Mouse (Mus musculus) forebrain, postnatal 0 days (tissue): Measurements from ENCODE around the gene Ttc41. TPM values are rescaled to one million over a fixed set of nuclear protein-coding genes. Genes with fewer than 3 reads are reported as not detected.

ENCODE experiments used
- ATAC-seq: fragments of 200-750 bp; cut with Nextera tagmentation; 2 replicates; pipeline ENCODE4 v1.8.0; 2017; ENCODE audit warnings: mild to moderate bottlenecking, moderate library complexity
- DNase-seq: peaks from one replicate; pipeline ENCODE4 v3.0.0-alpha.2; 2015
- H3K27ac ChIP-seq: fragments of 300-500 bp; sonication (generic); 2 replicates; pipeline ENCODE4 v1.5.1; 2014; ENCODE audit warnings: low read depth, mild to moderate bottlenecking, antibody characterized with exemption, low read length, moderate library complexity, mixed read lengths
- H3K27me3 ChIP-seq: fragments of 300-500 bp; sonication (generic); 2 replicates; pipeline ENCODE4 v1.6.1; 2014; ENCODE audit warnings: mild to moderate bottlenecking, low read length, mixed read lengths; ENCODE audit not compliant: insufficient read depth
- H3K36me3 ChIP-seq: fragments of 300-500 bp; sonication (generic); 2 replicates; pipeline ENCODE4 v1.6.1; 2014; ENCODE audit warnings: mild to moderate bottlenecking, moderate library complexity; ENCODE audit not compliant: insufficient read depth
- H3K4me1 ChIP-seq: fragments of 300-500 bp; sonication (generic); 2 replicates; pipeline ENCODE4 v1.6.1; 2014; ENCODE audit warnings: antibody characterized with exemption; ENCODE audit not compliant: insufficient read depth
- H3K4me2 ChIP-seq: fragments of 300-500 bp; sonication (generic); 2 replicates; pipeline ENCODE4 v1.6.1; 2014; ENCODE audit warnings: low read depth, mild to moderate bottlenecking, moderate library complexity
- H3K4me3 ChIP-seq: fragments of 300-500 bp; sonication (generic); 2 replicates; pipeline ENCODE4 v1.5.1; 2014; ENCODE audit warnings: low read depth, low read length, mixed read lengths
- H3K9ac ChIP-seq: fragments of 300-500 bp; sonication (generic); 2 replicates; pipeline ENCODE4 v1.6.1; 2014; ENCODE audit warnings: mild to moderate bottlenecking
- H3K9me3 ChIP-seq: fragments of 300-500 bp; sonication (generic); 2 replicates; pipeline ENCODE4 v1.6.1; 2016; ENCODE audit warnings: low read length
- CTCF ChIP-seq: sonication (generic); IDR thresholded peaks from 2 replicates; pipeline ENCODE4 v1.5.1; 2016; ENCODE audit warnings: antibody characterized with exemption, control low read depth, low read depth
- WGBS: fragments of 180-500 bp; shearing (Covaris S2); extraction: QIAGEN DNeasy Blood & Tissue Kit; methylation state at CpG from one replicate; pipeline ENCODE4 v1.1.7; 2014; 5-methylcytosine and 5-hydroxymethylcytosine counted together
- polyA plus RNA-seq: library from polyadenylated mRNA; unstranded; fragments of >200 nt; fragmentation: Nextera tagmentation; extraction: Ambion mirVana; gene quantifications from 2 replicates; pipeline ENCODE4 v1.2.1, GENCODE M21; 2015
- total RNA-seq: library from RNA; depleted of rRNA; stranded (reverse); fragments of >200 nt; gene quantifications from 2 replicates; pipeline ENCODE4 v1.2.3, GENCODE M21; 2014

Ttc41 gene
- total and polyA plus RNA-seq, 2 experiments from 2014 or later = 1.2 to 1.6 TPM

DNA sequence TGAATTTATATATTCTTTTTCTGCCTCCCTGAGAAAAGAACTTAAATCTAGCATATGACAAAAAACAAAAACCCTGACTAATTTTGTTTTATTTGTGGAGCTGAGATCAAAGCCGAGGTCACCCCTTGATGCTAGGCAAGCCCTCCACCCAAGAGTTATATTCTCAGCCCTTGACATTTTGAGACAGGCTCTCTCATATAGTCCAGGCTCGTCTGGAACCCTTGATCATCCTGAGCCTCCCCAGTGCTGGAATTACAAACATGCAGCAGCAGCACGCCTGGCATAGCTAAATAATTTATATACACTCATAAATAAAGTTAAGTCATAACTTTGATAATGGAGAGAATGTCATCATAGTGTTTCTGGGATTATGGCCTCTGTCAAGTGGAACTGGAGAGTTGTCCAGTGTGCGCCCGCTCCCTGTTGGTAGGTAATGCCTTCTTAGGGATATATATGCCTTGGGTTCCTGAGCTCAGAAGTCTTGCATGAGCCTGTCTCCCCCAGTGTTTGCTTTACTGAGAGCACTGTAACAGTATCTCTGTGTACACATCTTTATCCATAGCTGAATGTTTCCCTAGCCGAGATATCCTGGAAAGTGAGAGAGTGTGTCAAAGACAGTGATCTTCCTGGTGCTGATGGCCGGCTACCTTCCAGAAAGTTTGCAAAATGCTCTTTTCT, 86.0 kb downstream of the Ttc41 start:
- H3K4me2 ChIP-seq = no peak overlapping the region
- no peak overlapping the region for H3K4me3 ChIP-seq
- 88% methylated on average over 7 of the region's 7 CpGs for WGBS
- H3K4me1 ChIP-seq = no peaks in the 10 kb centered on the region; the same call in 1 of the 2 replicates
- DNase-seq (no peak), ATAC-seq (no peak)
- H3K9me3 ChIP-seq = no peaks in the 10 kb centered on the region
- H3K36me3 ChIP-seq = no peaks in the 10 kb centered on the region
- H3K27ac ChIP-seq = no peak overlapping the region
- H3K27me3 ChIP-seq = no peaks in the 10 kb centered on the region
- H3K9ac ChIP-seq = no peak overlapping the region
- no peak for TF ChIP-seq CTCF

DNA sequence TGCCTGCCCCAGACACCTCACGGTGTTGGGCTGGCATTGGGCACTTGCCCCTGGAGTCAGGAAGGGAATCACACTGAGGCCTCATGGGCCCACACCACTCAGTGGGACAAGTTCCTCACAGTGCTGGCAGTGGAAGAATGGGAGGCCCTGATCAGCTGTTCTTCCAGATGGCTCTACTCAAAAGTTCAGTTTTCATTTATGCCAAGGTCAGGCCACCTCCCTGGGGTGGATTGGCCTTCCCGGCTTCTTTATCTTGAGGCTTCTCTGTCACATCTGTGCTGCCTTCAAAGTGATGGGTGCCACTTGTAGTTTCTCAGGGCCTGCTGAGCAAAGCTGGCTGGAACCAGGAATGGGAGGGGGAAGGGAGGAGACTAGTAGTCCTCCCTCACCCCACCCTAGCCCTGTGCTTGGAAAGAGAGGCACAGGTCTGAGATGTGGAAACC, 87.9 kb downstream of the Ttc41 start:
- H3K27ac ChIP-seq = no peak overlapping the region
- no peaks in the 10 kb centered on the region for H3K9me3 ChIP-seq
- no peak overlapping the region for H3K4me3 ChIP-seq
- no peaks in the 10 kb centered on the region; the same call in 1 of the 2 replicates for H3K4me1 ChIP-seq
- DNase-seq (no peak), ATAC-seq (no peak)
- TF ChIP-seq CTCF = no peak
- H3K4me2 ChIP-seq = no peak overlapping the region
- 76% methylated on average over 2 of the region's 2 CpGs for WGBS
- H3K9ac ChIP-seq = no peak overlapping the region
- no peaks in the 10 kb centered on the region for H3K36me3 ChIP-seq
- H3K27me3 ChIP-seq = no peaks in the 10 kb centered on the region

DNA sequence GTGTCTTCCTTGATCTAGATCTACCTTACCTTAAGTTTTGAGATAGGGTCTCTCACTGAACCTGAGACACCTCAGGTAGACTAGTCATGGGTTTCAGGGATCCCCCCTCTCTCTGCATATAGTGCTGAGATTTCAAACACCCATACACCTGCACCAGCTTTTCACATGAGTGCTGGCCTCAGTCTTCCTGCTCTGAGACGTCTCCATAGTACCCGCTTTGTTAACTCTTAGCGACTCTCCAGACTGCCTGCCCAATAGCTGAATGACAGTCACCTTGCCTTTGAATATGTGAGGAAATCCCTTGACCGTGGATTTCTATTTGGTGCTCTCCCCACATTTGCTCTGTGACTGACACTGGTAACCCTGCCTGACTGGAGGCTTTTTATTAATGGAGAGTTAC, 88.6 kb downstream of the Ttc41 start:
- H3K36me3 ChIP-seq = no peaks in the 10 kb centered on the region
- DNase-seq = no peak
- H3K4me2 ChIP-seq = no peak overlapping the region
- no peaks in the 10 kb centered on the region for H3K9me3 ChIP-seq
- ATAC-seq = no peak
- no peak overlapping the region for H3K27ac ChIP-seq
- WGBS = 85% methylated on average over 4 of the region's 4 CpGs
- no peaks in the 10 kb centered on the region; the same call in 1 of the 2 replicates for H3K4me1 ChIP-seq
- H3K27me3 ChIP-seq = no peaks in the 10 kb centered on the region
- no peak overlapping the region for H3K4me3 ChIP-seq
- no peak for TF ChIP-seq CTCF
- H3K9ac ChIP-seq = no peak overlapping the region

DNA sequence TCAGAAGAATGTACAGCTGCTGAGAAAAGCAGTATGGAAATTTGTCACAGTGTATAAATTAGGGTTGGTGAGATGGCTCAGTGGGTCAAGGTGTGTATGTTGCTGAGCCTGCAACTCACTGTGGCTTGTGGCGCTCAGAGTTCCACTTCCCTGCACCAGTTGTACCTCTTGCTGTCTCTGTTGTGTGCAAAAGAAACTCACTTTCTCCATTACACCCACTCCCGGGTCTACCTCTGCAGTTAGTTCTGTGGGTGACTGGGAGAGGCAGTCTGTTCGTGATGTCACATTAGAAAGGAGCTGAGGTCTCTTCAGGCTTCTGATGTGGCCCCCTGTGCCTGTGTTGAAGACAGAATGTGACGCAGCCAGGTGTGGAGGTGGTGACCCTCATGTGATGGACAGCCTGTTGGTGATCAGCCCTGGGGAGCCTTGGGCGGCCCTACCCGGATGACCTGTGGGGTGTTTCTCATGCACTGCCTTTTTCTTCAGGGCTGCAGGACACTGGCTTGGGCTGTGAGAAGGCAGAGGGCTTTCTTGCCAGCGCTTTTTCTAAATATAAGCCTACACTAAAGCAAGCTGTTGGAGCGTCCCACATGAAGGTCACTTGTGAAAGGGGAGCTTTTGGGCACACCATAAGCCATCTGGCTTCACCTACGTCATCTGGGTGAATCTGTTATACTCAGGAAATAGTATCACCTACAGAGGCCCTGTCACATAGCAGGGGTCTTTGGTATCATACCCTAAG, 89.4 kb downstream of the Ttc41 start:
- Histone ChIP-seq H3K4me1 (no peaks in the 10 kb centered on the region; the same call in 1 of the 2 replicates), H3K4me3 (no peak overlapping the region), H3K9me3 (no peaks in the 10 kb centered on the region), H3K27ac (no peak overlapping the region), H3K36me3 (no peaks in the 10 kb centered on the region), H3K4me2 (no peak overlapping the region), H3K27me3 (no peaks in the 10 kb centered on the region), H3K9ac (no peak overlapping the region)
- DNase-seq (no peak), ATAC-seq (no peak)
- 88% methylated on average over 9 of the region's 9 CpGs for WGBS
- TF ChIP-seq CTCF = no peak

DNA sequence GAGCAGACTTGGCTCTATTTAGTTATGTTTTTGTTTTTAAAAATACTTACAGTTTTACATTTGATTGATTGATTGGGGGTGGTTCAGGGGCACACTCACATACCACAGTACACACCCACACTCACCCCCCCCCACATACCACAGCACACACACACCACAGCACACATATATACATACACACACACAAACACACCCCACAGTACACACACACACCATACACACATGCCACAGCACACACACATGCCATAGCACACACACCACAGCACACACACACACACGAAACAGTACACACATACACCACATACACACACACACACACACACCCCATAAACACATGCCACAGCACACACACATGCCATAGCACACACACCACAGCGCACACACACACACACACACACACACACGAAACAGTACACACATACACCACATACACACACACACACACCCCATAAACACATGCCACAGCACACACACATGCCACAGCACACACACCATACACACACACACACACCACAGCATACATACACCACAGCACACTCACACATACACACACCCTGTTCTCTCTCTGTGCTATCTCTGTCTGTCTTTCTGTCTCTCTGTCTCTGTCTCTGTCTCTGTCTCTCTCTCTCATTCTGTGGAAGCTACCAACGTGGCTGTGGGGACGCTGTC, 90.6 kb downstream of the Ttc41 start:
- Histone ChIP-seq H3K27ac (no peak overlapping the region), H3K27me3 (no peaks in the 10 kb centered on the region), H3K9me3 (no peaks in the 10 kb centered on the region), H3K4me3 (no peak overlapping the region), H3K4me1 (no peaks in the 10 kb centered on the region; the same call in 1 of the 2 replicates), H3K36me3 (no peaks in the 10 kb centered on the region), H3K9ac (no peak overlapping the region), H3K4me2 (no peak overlapping the region)
- TF ChIP-seq CTCF = no peak
- no peak for ATAC-seq
- DNase-seq = no peak
- WGBS = 94% methylated on average over 5 of the region's 5 CpGs

DNA sequence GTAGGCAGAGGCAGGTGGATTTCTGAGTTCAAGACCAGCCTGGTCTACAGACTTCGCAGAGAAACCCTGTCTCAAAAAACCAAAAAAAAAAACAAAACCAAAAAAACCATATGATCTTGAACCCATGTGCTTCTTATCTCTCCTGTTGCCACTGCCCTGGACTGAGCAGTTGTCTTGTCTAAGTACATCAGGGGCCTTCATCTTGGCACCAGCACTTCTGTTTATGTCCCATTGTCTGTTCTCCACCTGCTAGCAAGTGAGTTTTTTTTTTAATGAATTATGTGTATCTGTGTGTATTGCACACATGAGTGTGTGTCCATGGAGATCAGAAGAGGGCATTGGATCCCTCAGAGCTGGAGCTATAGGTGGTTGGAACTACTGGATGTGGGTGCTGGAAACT, 101.8 kb downstream of the Ttc41 start:
- no peak for TF ChIP-seq CTCF
- Histone ChIP-seq H3K27me3 (no peaks in the 10 kb centered on the region), H3K4me1 (no peaks in the 10 kb centered on the region), H3K36me3 (0 out of 2 replicates have a peak, but pooled peaks cover 2% of the 10 kb centered on the region), H3K27ac (no peak overlapping the region), H3K9ac (no peak overlapping the region), H3K4me3 (no peak overlapping the region), H3K9me3 (no peaks in the 10 kb centered on the region), H3K4me2 (no peak overlapping the region)
- no peak for DNase-seq
- WGBS = 100% methylated on average over 1 of the region's 1 CpGs
- no peak for ATAC-seq
